In the genomic region with DNA sequence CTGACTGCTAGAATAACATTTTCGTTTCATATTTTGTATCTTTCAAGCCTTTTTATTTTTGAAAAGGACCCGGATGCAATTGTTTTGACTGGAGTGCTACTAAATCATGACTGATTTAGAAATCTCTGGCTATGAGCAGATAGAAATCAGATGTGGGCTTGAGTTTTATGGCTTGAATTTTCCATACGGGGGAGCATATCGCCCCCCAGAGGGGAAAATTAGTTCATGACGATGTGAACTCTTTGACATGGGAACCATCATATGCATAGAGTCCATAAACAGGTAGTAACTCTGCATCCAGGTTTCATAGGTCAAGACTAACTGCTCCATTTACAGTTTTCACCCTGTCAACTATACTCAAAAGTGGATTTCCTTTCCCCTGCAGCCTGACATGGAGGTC, we compare ENCODE assay signal across 13 mouse cellular contexts. TPM values are rescaled to one million over a fixed set of nuclear protein-coding genes. Genes with fewer than 3 reads are reported as not detected.
DNase-seq lines count a peak whose midpoint lies in the region; ATAC-seq and TF ChIP-seq lines count a peak whose summit lies in the region.
"Had no signal": no experiment of that assay in that cellular context is flagged by ENCODE, and none has a peak within 500 bp of the region (broad histone marks: within the 10 kb centered on the region; RNA-seq: fewer than 3 reads in every experiment).

No protein-coding gene starts in this region.

- peak overlapping the region; percentile 48 for H3K4me2 ChIP-seq in lung, embryonic 14.5 days
- H3K4me2 ChIP-seq: heart, embryonic 12.5 days had no signal

- peak; percentile 28 for DNase-seq in embryo, embryonic 11 days
- DNase-seq in embryo, embryonic 10 days (ENCODE audit: low spot score): no peak
- DNase-seq in lung, embryonic 14.5 days: peak; percentile 75
- DNase-seq in lung, postnatal 25 days (ENCODE audit: low spot score): no peak
- DNase-seq in forelimb bud, embryonic 11.5 days (ENCODE audit: low read depth, low spot score): peak; percentile 21
- DNase-seq in natural killer cell, adult 2 months (ENCODE audit: low spot score in 2 of 2): peak; percentile 5 to 14
- no peak for DNase-seq in midbrain, embryonic 10.5 days (ENCODE audit: low spot score)
- DNase-seq: cerebellum, postnatal 36 days; liver; right cerebral cortex, postnatal 4 days; thymus, postnatal 25 days had no signal

- no peak for ATAC-seq in lung, embryonic 14.5 days (ENCODE audit: insufficient read depth)
- ATAC-seq in inflammation-experienced regulatory T-cells, adult 6 months: no peak

- H3K27ac ChIP-seq in lung, embryonic 14.5 days (ENCODE audit: low read depth): no peak overlapping the region
- H3K27ac ChIP-seq in midbrain, embryonic 10.5 days (replicated peaks): no peak overlapping the region

- no peaks in the 10 kb centered on the region for H3K9me3 ChIP-seq in lung, embryonic 14.5 days (ENCODE audit: low read depth, low read length)
- H3K9me3 ChIP-seq in midbrain, embryonic 10.5 days (replicated peaks): no peaks in the 10 kb centered on the region
- H3K9me3 ChIP-seq: heart, embryonic 12.5 days had no signal

- no peaks in the 10 kb centered on the region for H3K27me3 ChIP-seq in lung, embryonic 14.5 days (ENCODE audit: insufficient read depth, low read length)
- H3K27me3 ChIP-seq in midbrain, embryonic 10.5 days (ENCODE audit: low read depth, poor library complexity, severe bottlenecking): peaks cover 52% of the 10 kb centered on the region
- H3K27me3 ChIP-seq: heart, embryonic 12.5 days had no signal

- no peaks in the 10 kb centered on the region for H3K36me3 ChIP-seq in lung, embryonic 14.5 days (ENCODE audit: insufficient read depth)
- H3K36me3 ChIP-seq in midbrain, embryonic 10.5 days: no peaks in the 10 kb centered on the region
- H3K36me3 ChIP-seq: heart, embryonic 12.5 days had no signal

- no peak overlapping the region; the same call in 1 of the 2 replicates for H3K9ac ChIP-seq in lung, embryonic 14.5 days
- H3K9ac ChIP-seq: heart, embryonic 12.5 days had no signal

- no peaks in the 10 kb centered on the region for H3K4me1 ChIP-seq in lung, embryonic 14.5 days (ENCODE audit: insufficient read depth)
- H3K4me1 ChIP-seq in midbrain, embryonic 10.5 days: no peaks in the 10 kb centered on the region
- H3K4me1 ChIP-seq: heart, embryonic 12.5 days had no signal

- WGBS in lung, embryonic 14.5 days: 36% methylated on average over 5 of the region's 5 CpGs
- 63% methylated on average over 5 of the region's 5 CpGs for WGBS in midbrain, embryonic 10.5 days

- peak overlapping the region; percentile 28 for H3K4me3 ChIP-seq in lung, embryonic 14.5 days (ENCODE audit: low read depth, low read length)
- no peak overlapping the region for H3K4me3 ChIP-seq in midbrain, embryonic 10.5 days
- H3K4me3 ChIP-seq: heart, embryonic 12.5 days had no signal

- TF ChIP-seq CTCF in lung, embryonic 14.5 days (IDR thresholded peaks at IDR 0.05; ENCODE audit: low read depth): peak; percentile 16; the same call in 1 of the 2 replicates

RNA-seq across cellular contexts. Expression of gene Vegfd, which starts 1.4 kb away (rescaled TPM):
- 40.1 and 45.0 TPM in 2 replicates for polyA plus RNA-seq in lung, embryonic 14.5 days (2014; fragmentation: Nextera tagmentation; extraction: Ambion mirVana)
- polyA plus RNA-seq in inflammation-experienced regulatory T-cells, adult 6 months (2017; shearing (Covaris generic)): not detected
- polyA plus RNA-seq in midbrain, embryonic 10.5 days (2016; fragmentation: Nextera tagmentation; extraction: Ambion mirVana): 0.66 and 1.2 TPM in 2 replicates

RNA-seq across cellular contexts. Expression of gene Piga, which starts 45.0 kb away (rescaled TPM):
- polyA plus RNA-seq in lung, embryonic 14.5 days (2014; fragmentation: Nextera tagmentation; extraction: Ambion mirVana): 21.3 and 23.3 TPM in 2 replicates
- 1 to 10 TPM; 5.6 to 6.3 (median 5.8) TPM for polyA plus RNA-seq in inflammation-experienced regulatory T-cells, adult 6 months (2017; shearing (Covaris generic))
- 17.9 and 19.6 TPM in 2 replicates for polyA plus RNA-seq in midbrain, embryonic 10.5 days (2016; fragmentation: Nextera tagmentation; extraction: Ambion mirVana)

Comparison
In these comparisons a context has a peak if more than half of its experiments do, and no peak if none do; other contexts are left out.
1. DNase-seq: peak in embryo, embryonic 11 days (single experiment), lung, embryonic 14.5 days (single experiment), forelimb bud, embryonic 11.5 days (single experiment) and natural killer cell, adult 2 months (2 of 2); none in embryo, embryonic 10 days (single experiment), lung, postnatal 25 days (single experiment) and midbrain, embryonic 10.5 days (single experiment).
2. RNA of gene Vegfd, which starts 1.4 kb away (polyA plus RNA-seq): 40.1 to 45.0 TPM in lung, embryonic 14.5 days; 0.66 to 1.2 TPM in midbrain, embryonic 10.5 days and not detected in inflammation-experienced regulatory T-cells, adult 6 months; every median in the first group is over 10 times any median in the second.